Mouse (Mus musculus) hindbrain, embryonic 10.5 days (tissue): Measurements from ENCODE around the gene Epha4. TPM values are rescaled to one million over a fixed set of nuclear protein-coding genes. Genes with fewer than 3 reads are reported as not detected.

Source experiments
- DNase-seq: peaks from one replicate; pipeline ENCODE4 v3.0.0-alpha.2; 2017; ENCODE audit warnings: low spot score
- H3K27ac ChIP-seq: fragments of 300-500 bp; sonication (generic); 2 replicates; pipeline ENCODE4 v1.5.1; 2016; ENCODE audit warnings: mild to moderate bottlenecking, moderate library complexity
- H3K27me3 ChIP-seq: fragments of 300-500 bp; sonication (generic); 2 replicates; pipeline ENCODE4 v1.6.1; 2016; ENCODE audit warnings: mild to moderate bottlenecking; ENCODE audit not compliant: poor library complexity, insufficient read depth, severe bottlenecking
- H3K36me3 ChIP-seq: fragments of 300-500 bp; sonication (generic); 2 replicates; pipeline ENCODE4 v1.6.1; 2016; ENCODE audit warnings: mild to moderate bottlenecking, moderate library complexity
- H3K4me1 ChIP-seq: fragments of 300-500 bp; sonication (generic); replicated peaks from 2 replicates; pipeline ENCODE4 v1.6.1; 2016; ENCODE audit warnings: mild to moderate bottlenecking
- H3K4me3 ChIP-seq: fragments of 300-500 bp; sonication (generic); 2 replicates; pipeline ENCODE4 v1.5.1; 2016; ENCODE audit warnings: mild to moderate bottlenecking, moderate library complexity
- H3K9me3 ChIP-seq: fragments of 300-500 bp; sonication (generic); 2 replicates; pipeline ENCODE4 v1.6.1; 2016; ENCODE audit warnings: mild to moderate bottlenecking, moderate library complexity
- WGBS: fragments of 180-500 bp; shearing (Covaris S2); methylation state at CpG from one replicate; pipeline ENCODE4 v1.1.7; 2016; 5-methylcytosine and 5-hydroxymethylcytosine counted together
- polyA plus RNA-seq: library from polyadenylated mRNA; unstranded; fragments of >200 nt; fragmentation: Nextera tagmentation; extraction: Ambion mirVana; gene quantifications from 2 replicates; pipeline ENCODE4 v1.2.1, GENCODE M21; 2016

The Epha4 gene
- polyA plus RNA-seq, 1 experiment from 2014 or later: 30.4 TPM

GRCm38 (mm10) chr1:77363848-77364247 is 151.0 kb downstream of the Epha4 start:
- H3K27me3 ChIP-seq: no peaks in the 10 kb centered on the region
- peaks cover 15% of the 10 kb centered on the region for H3K36me3 ChIP-seq
- no peaks in the 10 kb centered on the region for H3K9me3 ChIP-seq
- 90% methylated on average over 1 of the region's 1 CpGs for WGBS
- H3K4me1 ChIP-seq: no peaks in the 10 kb centered on the region
- no peak overlapping the region for H3K27ac ChIP-seq
- no peak for DNase-seq
- no peak overlapping the region for H3K4me3 ChIP-seq

- H3K4me3 ChIP-seq: no peak overlapping the region
- peaks cover under 1% of the 10 kb centered on the region for H3K4me1 ChIP-seq
- H3K27ac ChIP-seq: no peak overlapping the region
- DNase-seq: no peak
- H3K36me3 ChIP-seq: no peaks in the 10 kb centered on the region
- no peaks in the 10 kb centered on the region for H3K9me3 ChIP-seq
- WGBS: 88% methylated on average over 4 of the region's 4 CpGs
- no peaks in the 10 kb centered on the region for H3K27me3 ChIP-seq
Observed at GRCm38 (mm10) chr1:77346459-77346858, 168.4 kb downstream of the Epha4 start.

- WGBS: 90% methylated on average over 4 of the region's 4 CpGs
- Histone ChIP-seq H3K4me1 (peaks cover 6% of the 10 kb centered on the region), H3K9me3 (no peaks in the 10 kb centered on the region), H3K36me3 (no peaks in the 10 kb centered on the region), H3K27ac (no peak overlapping the region), H3K4me3 (no peak overlapping the region), H3K27me3 (no peaks in the 10 kb centered on the region)
- no peak for DNase-seq
Observed at GRCm38 (mm10) chr1:77343792-77344191, 171.1 kb downstream of the Epha4 start.

DNA sequence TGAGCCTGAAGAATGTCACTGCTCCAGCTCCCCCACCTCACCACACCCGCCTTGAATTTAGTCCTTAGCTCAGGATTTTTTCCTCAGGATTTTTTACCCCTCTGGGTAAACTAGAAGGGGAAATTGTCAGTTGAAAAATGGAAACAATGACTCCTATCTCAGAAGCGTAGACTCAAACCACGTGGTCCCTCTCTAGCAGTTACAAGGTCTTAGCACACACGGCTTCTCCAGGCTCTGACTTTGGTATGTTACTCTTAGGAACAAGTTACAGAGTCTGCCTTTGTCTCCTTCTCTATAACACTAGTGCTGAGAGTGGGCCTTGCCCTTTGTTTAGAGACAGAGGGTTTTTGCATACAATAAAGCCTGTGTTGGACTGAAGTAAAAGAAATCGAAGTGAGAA is 175.2 kb downstream of the Epha4 start:
- Histone ChIP-seq H3K36me3 (no peaks in the 10 kb centered on the region), H3K9me3 (no peaks in the 10 kb centered on the region), H3K27ac (no peak overlapping the region), H3K4me3 (no peak overlapping the region), H3K27me3 (no peaks in the 10 kb centered on the region), H3K4me1 (peaks cover 13% of the 10 kb centered on the region)
- no peak for DNase-seq
- WGBS: 76% methylated on average over 5 of the region's 5 CpGs

- Histone ChIP-seq H3K27ac (no peak overlapping the region), H3K9me3 (no peaks in the 10 kb centered on the region), H3K27me3 (no peaks in the 10 kb centered on the region), H3K4me3 (no peak overlapping the region), H3K4me1 (peaks cover 13% of the 10 kb centered on the region), H3K36me3 (no peaks in the 10 kb centered on the region)
- 61% methylated on average over 6 of the region's 6 CpGs for WGBS
- DNase-seq: no peak
Observed at GRCm38 (mm10) chr1:77338346-77338745, 176.5 kb downstream of the Epha4 start.

DNA sequence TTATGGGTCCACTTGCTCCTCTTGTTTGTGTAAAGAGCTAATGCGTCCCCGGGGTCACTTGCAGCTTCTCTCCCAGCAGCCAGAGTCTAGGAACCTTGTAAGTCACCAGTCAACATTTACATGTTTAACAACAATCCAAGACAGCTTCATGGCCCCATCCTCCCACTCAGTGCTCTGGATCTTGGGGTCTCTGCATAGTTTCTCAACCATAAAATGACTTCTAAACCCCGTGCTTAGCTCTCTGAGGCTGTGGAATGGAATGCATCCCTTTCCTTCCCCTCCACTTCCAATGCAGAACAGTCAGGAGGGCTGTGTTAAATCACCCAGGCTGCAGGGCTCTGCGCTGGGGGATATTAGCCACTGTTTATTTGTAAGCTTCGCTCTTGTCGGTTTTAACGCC is 178.0 kb downstream of the Epha4 start:
- H3K4me3 ChIP-seq: no peak overlapping the region
- WGBS: 80% methylated on average over 7 of the region's 7 CpGs
- no peaks in the 10 kb centered on the region for H3K9me3 ChIP-seq
- no peaks in the 10 kb centered on the region for H3K27me3 ChIP-seq
- H3K4me1 ChIP-seq: peaks cover 13% of the 10 kb centered on the region
- DNase-seq: no peak
- H3K36me3 ChIP-seq: no peaks in the 10 kb centered on the region
- H3K27ac ChIP-seq: no peak overlapping the region

GRCm38 (mm10) chr1:77318597-77319127 is 196.2 kb downstream of the Epha4 start:
- WGBS: 91% methylated on average over 4 of the region's 4 CpGs
- Histone ChIP-seq H3K4me1 (peaks cover 5% of the 10 kb centered on the region), H3K9me3 (no peaks in the 10 kb centered on the region), H3K27ac (no peak overlapping the region), H3K36me3 (no peaks in the 10 kb centered on the region), H3K27me3 (0 out of 2 replicates have a peak, but pooled peaks cover 6% of the 10 kb centered on the region), H3K4me3 (no peak overlapping the region)
- no peak for DNase-seq
